Mouse (Mus musculus) adipocyte (in vitro differentiated cells): Measurements from ENCODE around the gene Pard3.
A peak's percentile ranks its signal among the peaks of the same experiment; 100 is the strongest.

Experiments used
- DNase-seq: peaks from one replicate; pipeline ENCODE4 v3.0.0-alpha.2; 2016; ENCODE audit warnings: low spot score

Pard3 gene

DNA sequence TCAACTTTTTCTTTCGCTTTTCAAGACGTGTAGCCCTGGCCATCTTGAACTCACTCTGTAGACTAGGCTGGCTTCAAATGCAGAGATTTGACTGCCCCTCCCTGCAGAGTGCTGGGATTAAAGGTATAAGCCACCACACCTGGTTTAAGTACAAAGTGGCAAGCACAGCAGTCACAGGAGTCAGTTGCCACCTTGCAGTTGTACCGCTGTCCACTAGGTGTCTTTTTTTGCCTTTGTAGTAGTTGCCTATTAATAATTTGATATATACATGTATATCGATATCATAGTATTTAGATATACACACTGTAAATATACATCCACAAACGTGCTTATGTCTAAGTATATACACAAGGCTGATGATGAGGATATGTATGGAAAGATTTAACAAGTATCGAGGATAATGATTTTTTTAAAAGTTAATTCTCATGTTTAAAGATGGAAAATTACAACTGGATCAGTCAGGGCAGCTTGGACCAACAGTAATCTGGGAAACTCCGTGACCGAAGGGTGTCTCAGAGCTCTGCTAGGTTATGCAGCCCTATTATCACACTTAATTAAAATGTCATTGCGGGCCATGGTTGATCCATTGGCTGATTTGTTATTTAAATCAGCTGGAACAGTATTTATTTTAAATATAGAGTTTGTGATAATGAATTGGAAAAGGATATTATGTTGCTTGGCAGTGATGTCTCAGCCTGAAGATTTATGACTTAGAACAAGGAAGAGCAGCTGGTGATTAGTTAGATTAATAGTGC lies 220.9 kb downstream of the Pard3 start:
- peak; percentile 5 for DNase-seq

DNA sequence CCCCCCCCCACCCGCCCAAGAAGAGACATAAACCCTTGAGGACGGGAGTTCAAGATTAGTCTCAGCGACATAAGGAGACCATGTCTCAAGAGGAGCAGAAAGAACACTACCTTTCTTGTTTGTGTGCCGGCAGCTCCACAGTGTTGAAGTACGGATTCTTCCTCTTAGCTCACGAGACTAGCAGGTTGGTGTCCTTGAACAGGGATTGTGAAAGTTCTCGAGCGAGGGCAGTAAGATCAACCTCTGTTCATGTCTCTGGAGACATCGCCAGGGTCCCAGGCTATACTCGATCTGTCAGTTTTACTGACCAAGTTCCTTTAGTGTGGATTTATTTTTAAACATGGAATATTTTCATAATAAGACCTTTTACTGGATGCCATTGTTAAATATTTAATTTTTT lies 224.1 kb downstream of the Pard3 start:
- DNase-seq: no peak

GRCm38 (mm10) chr8:127292307-127292706 lies 228.6 kb downstream of the Pard3 start:
- no peak for DNase-seq

- DNase-seq: no peak
Observed at GRCm38 (mm10) chr8:127293025-127293729, 229.5 kb downstream of the Pard3 start.

- DNase-seq: no peak
Observed at GRCm38 (mm10) chr8:127294061-127294460, 230.4 kb downstream of the Pard3 start.

GRCm38 (mm10) chr8:127295848-127296247 lies 232.2 kb downstream of the Pard3 start:
- DNase-seq: no peak

- no peak for DNase-seq
Observed at GRCm38 (mm10) chr8:127300493-127300892, 236.8 kb downstream of the Pard3 start.

DNA sequence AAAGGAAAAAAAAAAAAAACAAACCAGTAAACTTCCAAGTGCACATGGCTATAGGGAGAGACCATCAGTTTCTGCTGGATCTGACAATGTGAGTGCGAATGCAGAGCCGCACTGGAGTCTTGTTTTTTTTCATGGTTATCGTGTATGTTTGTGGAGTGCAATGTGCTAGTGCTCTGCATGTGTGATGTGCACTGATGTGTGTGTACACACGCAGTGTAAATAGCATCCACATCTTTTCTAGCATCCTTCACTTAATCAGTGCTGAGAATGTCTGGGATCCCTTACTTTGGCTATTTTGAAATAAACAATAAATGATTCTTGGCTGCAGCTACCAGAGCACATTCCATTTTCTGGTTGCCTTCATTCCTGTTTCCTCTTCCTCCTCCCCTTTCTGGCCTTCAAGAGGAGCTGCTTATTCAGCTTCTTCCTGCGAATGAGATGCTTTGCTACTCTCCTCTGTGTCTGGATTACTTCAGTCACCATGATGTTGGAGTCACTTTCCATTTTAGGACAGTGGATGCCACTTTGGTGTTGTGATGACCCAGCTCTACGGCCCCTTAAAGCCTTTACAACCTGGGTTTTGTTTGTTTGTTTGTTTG lies 239.3 kb downstream of the Pard3 start:
- no peak for DNase-seq

DNA sequence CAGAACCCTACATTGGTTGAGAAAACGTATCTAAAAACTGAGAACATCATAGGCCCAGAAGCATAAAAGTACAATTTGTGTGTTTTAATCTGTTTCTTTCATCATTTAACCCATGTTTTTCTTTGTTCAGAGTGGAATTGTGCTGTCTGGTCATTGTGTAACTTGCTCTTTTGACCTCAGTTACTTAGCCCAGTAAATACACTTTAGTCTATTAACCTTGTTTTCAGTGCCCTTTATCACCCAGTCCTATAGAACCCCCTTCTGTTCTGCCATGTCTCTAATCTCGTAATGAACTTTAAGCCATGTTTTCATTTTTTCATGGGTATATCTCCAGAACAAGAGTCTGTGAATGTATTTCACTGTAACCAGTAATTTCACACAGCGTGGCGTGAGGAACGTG lies 243.3 kb downstream of the Pard3 start:
- no peak for DNase-seq

DNA sequence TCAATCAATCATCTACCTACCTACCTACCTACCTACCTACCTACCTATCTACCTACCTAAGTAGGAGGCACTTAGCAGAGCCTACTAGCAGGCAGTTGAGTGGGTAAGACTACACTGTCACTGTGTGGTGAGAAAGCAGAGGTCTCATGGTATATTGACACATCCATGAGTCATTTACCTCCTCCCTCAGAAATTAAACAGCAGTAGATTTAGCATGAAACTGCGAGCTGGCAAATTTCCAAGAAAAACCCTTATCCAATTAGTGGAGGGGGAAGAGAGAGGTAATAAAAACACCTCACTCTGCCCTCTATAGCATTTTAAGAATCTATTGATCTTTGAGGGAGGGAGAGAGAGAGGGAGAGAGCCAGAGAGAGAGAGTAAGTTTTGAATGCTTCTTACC lies 245.7 kb downstream of the Pard3 start:
- no peak for DNase-seq

- no peak for DNase-seq
Observed at GRCm38 (mm10) chr8:127315811-127316210, 252.1 kb downstream of the Pard3 start.

- DNase-seq: peak; percentile 32
Observed at GRCm38 (mm10) chr8:127317914-127318313, 254.2 kb downstream of the Pard3 start.

DNA sequence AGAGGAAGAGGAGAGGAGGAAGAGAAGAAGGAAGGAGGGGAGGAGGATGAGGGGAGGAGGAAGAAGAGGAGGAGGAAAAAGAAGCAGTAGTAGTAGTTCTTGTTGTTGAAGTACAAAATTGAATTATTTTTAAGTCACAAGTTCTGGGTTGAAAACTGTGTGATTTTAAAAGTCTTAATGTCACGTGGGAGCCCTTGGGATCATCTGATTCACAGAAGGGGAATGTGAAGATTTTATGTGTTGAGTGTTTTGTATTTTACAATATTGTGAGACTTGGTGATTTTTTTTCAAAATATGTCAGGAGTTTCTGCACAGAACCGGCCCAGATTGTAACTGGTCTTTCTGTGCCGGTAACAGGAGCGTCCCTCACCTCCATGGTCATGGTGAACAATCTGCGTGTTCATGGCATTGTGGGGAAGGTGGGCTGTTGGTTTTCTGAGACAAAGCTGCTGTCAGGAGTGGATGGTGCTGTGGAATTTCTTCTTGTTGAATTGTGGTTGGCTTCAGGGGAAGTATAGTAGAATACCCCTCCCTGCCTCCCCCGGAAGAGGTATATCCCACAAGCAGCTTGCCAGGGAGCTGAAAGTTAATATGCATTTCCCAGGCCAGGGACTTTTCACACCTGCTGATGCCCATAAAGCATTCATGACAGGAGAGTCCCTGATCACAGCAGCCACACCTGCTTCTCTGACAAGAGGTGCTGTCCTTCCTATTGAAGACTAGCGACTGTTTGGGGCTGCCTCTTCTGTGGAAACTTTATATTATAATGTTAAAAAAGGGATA lies 254.9 kb downstream of the Pard3 start:
- no peak for DNase-seq

DNA sequence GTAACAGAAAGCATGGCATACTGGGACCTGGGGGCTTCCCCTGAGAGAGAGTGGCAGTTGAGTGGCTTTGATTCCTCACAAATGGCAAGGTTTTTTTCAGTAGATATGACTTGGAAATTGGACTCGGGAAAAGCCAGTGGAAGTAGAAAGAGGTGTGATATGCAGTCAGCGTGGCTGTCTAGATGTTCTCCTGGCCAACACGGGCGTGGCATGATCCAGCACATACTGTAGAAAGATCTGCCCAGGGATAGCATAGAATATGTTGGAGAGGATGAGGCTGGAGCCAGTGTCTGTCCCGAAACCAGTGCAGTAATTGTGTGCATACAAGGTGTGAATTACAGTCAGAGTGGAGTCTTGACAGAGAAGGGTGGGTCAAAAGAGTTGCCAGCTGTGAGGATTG lies 257.2 kb downstream of the Pard3 start:
- no peak for DNase-seq

- no peak for DNase-seq
Observed at GRCm38 (mm10) chr8:127323583-127324360, 260.1 kb downstream of the Pard3 start.

DNA sequence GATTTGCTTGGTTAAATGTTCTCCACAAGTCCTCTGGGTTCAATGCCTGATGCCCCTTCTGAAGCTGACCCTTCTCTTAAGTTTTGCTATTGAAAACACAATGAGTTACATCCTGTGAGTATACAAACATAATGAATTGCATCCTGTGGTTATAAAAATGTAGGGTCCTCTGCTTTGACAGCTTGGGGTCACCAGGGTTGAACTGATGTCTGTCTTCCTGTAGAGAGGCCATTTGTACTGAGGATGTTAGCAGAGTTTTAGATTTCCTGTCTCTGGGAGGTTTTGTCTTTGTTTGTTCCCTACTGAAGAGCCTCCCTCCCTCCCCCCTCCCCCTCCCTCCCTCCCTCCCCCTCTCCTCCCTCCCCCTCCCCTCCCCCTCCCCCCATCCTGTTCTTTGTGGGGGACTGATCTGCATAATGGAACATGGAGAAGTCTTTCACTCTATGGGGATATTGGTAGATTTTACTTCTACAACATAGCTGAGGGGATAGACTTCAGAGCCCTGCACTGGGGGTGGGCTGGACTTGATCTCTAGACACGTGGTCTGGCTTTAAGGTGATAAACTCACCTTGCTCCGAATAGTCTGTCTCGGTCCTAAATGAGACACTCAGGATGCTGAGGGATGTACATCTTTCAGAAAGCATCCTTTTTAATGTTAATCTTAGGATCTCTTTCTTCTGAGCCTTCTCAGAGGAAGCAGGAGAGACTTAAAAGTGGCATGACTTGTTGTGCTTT lies 261.3 kb downstream of the Pard3 start:
- DNase-seq: no peak

DNA sequence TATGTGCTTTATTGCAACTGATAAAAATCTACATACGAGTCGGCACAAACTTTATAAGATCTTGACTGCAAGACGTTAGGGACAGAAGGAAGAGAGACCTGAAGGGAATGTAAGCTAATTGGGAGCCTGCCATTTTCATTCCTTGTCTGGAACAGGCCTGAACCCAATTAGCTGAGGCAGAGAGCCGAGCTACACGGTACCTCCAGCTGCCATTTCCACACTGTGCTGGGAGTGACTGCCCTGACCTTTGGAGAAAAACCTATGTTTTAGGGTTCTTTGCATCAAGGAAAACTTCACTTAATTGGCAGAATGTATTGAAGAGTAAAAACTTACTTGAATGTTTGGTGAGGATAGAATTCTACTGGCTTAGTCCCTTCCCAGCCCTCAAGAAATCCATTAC lies 262.1 kb downstream of the Pard3 start:
- no peak for DNase-seq

DNA sequence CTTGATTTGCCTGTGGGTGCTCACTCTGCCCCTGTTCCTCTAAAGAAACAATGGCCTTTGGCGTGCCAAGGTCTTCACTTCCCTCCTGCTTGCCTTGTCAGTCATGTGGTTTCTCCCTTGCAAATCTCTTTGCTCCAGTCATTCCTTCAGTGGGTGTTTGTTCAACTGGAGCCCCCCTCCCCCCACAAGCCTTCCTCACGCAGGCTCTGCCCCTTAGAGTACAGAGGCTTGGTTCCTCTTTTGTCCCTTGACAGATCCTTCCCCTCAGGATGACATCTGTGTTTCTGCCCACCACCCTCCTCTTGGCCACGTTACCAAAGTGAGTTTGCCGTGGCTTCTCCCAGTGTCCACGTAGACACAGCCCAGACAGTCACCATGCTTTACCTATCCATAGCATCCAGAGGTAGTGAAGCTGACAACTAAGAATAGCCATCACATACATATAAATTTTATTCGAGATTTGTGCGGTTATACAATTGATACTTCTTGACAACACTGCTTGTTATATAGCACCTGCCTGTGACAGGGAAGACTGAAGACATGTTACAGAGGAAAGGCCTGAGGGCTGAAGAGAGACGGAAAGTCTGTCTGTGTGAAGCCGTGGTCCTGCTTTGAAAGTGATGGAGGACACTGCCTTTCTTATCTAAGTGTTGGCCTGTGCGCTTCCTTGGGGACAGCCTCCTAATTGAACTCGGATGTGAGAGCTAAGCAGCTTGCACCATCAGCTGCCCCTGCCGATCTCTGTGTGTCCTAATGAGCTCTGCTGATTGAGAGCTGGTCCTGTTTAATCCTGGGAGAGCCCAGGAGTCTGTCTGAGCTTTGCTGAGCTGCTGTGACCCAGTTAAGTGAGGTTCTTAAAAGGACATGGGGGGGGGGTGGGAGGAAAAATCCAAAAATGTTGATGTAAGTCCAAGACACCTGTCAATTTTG lies 266.8 kb downstream of the Pard3 start:
- no peak for DNase-seq

- DNase-seq: peak; percentile 42
Observed at GRCm38 (mm10) chr8:127331751-127332150, 268.1 kb downstream of the Pard3 start.

GRCm38 (mm10) chr8:127335216-127335615 lies 271.5 kb downstream of the Pard3 start:
- peak; percentile 42 for DNase-seq
